Mouse (Mus musculus): ENCODE data around the gene Itgb4.

DNA sequence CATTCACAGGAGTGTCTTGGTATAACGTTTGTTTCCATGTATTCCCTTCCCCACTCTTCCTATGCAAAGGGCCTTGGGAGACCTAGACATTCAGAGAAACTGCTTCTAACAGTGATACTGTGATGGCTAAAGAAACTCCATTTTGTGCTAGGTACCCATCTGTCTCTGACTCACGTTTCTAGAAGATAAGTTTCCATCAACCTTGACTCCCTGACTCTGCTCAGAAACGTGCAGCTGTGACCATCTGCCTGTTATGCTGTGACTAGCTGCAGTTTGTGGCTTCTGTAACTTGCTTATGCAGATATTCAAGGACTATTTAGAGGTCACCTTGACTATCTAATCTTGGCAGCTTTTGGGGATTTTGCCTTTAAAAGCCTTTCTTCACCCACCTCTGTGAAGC is 43.3 kb upstream of the Itgb4 start:
- TF ChIP-seq CTCF (IDR thresholded peaks at IDR 0.05; ENCODE audit: borderline replicate concordance, insufficient read depth, low read depth, low read length) = no peak
- no peak for TF ChIP-seq POLR2A (IDR thresholded peaks at IDR 0.05; ENCODE audit: borderline replicate concordance, insufficient read depth, low read length)

Measured in cerebellum, adult 2 months (tissue).